Mouse (Mus musculus): ENCODE results near the gene Bdnf. TPM values are rescaled to one million over a fixed set of nuclear protein-coding genes. Genes with fewer than 3 reads are reported as not detected.

Bdnf gene
- polyA plus RNA-seq, 1 experiment = not detected

DNA sequence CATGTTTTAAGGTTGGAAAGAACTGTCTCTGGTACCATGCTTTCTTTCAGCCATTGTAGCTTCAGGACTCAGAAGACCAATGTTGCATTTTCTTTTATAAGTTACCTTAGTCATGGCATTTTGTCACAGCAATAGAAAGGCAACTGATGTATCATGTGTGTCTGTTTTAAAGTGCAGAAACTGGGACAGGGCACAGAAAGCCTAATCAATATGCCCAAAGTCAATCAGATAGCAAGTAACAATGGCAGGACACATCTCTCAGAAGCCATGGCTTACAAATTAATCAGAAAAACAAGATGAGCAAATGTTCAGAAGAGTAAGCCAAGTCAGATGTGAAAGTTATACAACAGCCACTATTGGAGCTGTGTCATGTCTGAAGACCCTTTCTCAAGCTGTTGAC is 73.9 kb downstream of the Bdnf start:
- no peak overlapping the region for H3K27ac ChIP-seq (ENCODE audit: insufficient read depth, low read depth, low read length)
- H3K27me3 ChIP-seq (ENCODE audit: control insufficient read depth, insufficient read depth, low read length) = no peaks in the 10 kb centered on the region
- TF ChIP-seq POLR2A (IDR thresholded peaks at IDR 0.05; ENCODE audit: low read depth, low read length) (no peak), CTCF (IDR thresholded peaks at IDR 0.05; ENCODE audit: extremely low read depth, insufficient read length, insufficient replicate concordance, low read depth, low read length) (no peak)

DNA sequence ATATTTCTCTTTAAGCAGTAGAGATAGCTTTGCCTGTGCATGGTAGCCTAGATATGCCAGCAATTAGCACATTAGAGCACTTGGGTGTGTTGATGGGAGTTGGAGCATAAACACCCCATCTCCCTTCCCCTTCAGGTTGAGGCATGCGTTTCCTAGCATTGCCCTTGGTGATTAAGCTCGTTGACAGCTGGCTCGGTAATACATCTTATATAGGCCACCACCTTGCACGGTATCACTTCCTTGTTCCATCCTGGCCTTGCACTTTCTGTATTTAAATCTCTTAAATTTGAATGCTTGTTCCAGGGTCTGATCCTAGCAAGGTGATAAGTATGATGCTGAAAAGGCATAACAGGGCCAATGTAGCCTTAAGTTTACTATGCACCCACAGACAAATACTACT is 74.3 kb downstream of the Bdnf start:
- TF ChIP-seq CTCF (IDR thresholded peaks at IDR 0.05; ENCODE audit: extremely low read depth, insufficient read length, insufficient replicate concordance, low read depth, low read length) = no peak
- no peak for TF ChIP-seq POLR2A (IDR thresholded peaks at IDR 0.05; ENCODE audit: low read depth, low read length)
- H3K27me3 ChIP-seq (ENCODE audit: control insufficient read depth, insufficient read depth, low read length) = no peaks in the 10 kb centered on the region
- WGBS = 51% methylated on average over 4 of the region's 4 CpGs
- no peak overlapping the region for H3K27ac ChIP-seq (ENCODE audit: insufficient read depth, low read depth, low read length)
- H3K4me1 ChIP-seq (ENCODE audit: control insufficient read depth, insufficient read depth, insufficient read length, low read length) = no peaks in the 10 kb centered on the region
- no peaks in the 10 kb centered on the region for H3K36me3 ChIP-seq (ENCODE audit: control insufficient read depth, insufficient read depth, low read length)
- H3K4me3 ChIP-seq (ENCODE audit: low read depth, low read length) = no peak overlapping the region

More for the DNA sequence above, 73.9 kb downstream of the Bdnf start:
- no peak overlapping the region for H3K4me3 ChIP-seq (ENCODE audit: low read depth, low read length)
- no peaks in the 10 kb centered on the region for H3K36me3 ChIP-seq (ENCODE audit: control insufficient read depth, insufficient read depth, low read length)
- H3K4me1 ChIP-seq (ENCODE audit: control insufficient read depth, insufficient read depth, insufficient read length, low read length) = no peaks in the 10 kb centered on the region

DNA sequence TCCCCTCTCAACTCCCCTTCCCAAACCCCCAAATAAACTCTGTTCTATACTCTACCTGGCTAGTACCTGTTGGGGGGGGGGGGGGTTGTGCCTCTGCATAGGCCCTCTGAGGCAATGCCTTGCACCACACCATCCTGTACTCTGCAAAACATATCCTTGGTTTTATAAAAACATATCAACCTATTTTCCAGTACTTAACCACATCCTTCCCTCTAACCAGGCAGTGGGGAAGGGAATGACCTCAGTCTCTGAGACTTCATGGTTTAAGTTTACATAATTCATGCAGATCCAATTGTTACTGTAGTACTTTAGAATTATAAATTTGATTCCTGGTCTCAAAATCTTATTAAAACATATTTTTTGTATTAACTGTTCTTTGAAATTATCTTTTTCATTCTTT is 75.5 kb downstream of the Bdnf start:
- H3K4me3 ChIP-seq (ENCODE audit: low read depth, low read length) = no peak overlapping the region
- TF ChIP-seq CTCF (IDR thresholded peaks at IDR 0.05; ENCODE audit: extremely low read depth, insufficient read length, insufficient replicate concordance, low read depth, low read length) (no peak), POLR2A (IDR thresholded peaks at IDR 0.05; ENCODE audit: low read depth, low read length) (no peak)
- no peak overlapping the region for H3K27ac ChIP-seq (ENCODE audit: insufficient read depth, low read depth, low read length)
- H3K27me3 ChIP-seq (ENCODE audit: control insufficient read depth, insufficient read depth, low read length) = no peaks in the 10 kb centered on the region
- no peaks in the 10 kb centered on the region for H3K36me3 ChIP-seq (ENCODE audit: control insufficient read depth, insufficient read depth, low read length)
- H3K4me1 ChIP-seq (ENCODE audit: control insufficient read depth, insufficient read depth, insufficient read length, low read length) = no peaks in the 10 kb centered on the region

DNA sequence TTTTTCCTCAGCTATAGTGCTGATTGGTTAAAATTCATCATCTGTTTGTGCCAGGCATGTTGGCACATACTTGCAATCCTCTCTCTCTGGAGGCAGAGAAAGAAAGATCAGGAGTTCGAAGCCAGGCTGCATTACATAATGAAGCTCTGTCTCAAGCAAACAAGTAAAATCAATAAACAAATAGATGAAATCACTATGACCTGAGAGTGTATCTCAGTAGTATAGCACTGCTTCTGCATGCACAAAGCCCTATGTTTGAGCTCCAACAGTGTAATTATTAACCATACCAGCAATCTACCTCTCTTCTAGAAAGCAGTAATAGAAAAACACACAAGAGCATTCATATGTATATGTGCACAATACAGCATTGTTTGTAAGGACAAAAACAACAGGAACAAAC is 76.0 kb downstream of the Bdnf start:
- Histone ChIP-seq H3K27ac (ENCODE audit: insufficient read depth, low read depth, low read length) (no peak overlapping the region), H3K36me3 (ENCODE audit: control insufficient read depth, insufficient read depth, low read length) (no peaks in the 10 kb centered on the region), H3K27me3 (ENCODE audit: control insufficient read depth, insufficient read depth, low read length) (no peaks in the 10 kb centered on the region), H3K4me3 (ENCODE audit: low read depth, low read length) (no peak overlapping the region), H3K4me1 (ENCODE audit: control insufficient read depth, insufficient read depth, insufficient read length, low read length) (no peaks in the 10 kb centered on the region)
- 25% methylated on average over 1 of the region's 1 CpGs for WGBS
- TF ChIP-seq CTCF (IDR thresholded peaks at IDR 0.05; ENCODE audit: extremely low read depth, insufficient read length, insufficient replicate concordance, low read depth, low read length) (no peak), POLR2A (IDR thresholded peaks at IDR 0.05; ENCODE audit: low read depth, low read length) (no peak)

DNA sequence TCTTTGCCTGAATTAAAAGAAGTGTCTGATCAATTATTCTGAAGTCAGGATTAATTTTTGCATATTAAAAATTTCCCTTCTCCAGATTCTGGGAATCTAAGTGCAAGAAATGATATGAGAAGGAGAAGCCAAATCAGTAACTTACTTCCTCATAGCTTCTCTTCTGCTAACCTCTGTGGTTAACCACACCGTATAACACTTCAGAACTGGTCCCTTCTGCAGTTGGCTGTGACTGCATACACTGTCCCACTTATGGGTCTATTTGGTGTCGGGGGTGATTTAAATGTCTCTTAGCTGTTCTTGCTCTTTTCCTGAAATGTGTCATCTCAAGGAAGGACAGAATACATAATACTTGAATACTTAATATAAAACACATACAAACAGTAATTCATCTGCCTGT is 81.8 kb downstream of the Bdnf start:
- no peak overlapping the region for H3K27ac ChIP-seq (ENCODE audit: insufficient read depth, low read depth, low read length)
- H3K27me3 ChIP-seq (ENCODE audit: control insufficient read depth, insufficient read depth, low read length) = no peaks in the 10 kb centered on the region
- no peaks in the 10 kb centered on the region for H3K36me3 ChIP-seq (ENCODE audit: control insufficient read depth, insufficient read depth, low read length)
- no peak overlapping the region for H3K4me3 ChIP-seq (ENCODE audit: low read depth, low read length)
- WGBS = 66% methylated on average over 2 of the region's 2 CpGs
- H3K4me1 ChIP-seq (ENCODE audit: control insufficient read depth, insufficient read depth, insufficient read length, low read length) = no peaks in the 10 kb centered on the region
- TF ChIP-seq POLR2A (IDR thresholded peaks at IDR 0.05; ENCODE audit: low read depth, low read length) = no peak
- no peak for TF ChIP-seq CTCF (IDR thresholded peaks at IDR 0.05; ENCODE audit: extremely low read depth, insufficient read length, insufficient replicate concordance, low read depth, low read length)

DNA sequence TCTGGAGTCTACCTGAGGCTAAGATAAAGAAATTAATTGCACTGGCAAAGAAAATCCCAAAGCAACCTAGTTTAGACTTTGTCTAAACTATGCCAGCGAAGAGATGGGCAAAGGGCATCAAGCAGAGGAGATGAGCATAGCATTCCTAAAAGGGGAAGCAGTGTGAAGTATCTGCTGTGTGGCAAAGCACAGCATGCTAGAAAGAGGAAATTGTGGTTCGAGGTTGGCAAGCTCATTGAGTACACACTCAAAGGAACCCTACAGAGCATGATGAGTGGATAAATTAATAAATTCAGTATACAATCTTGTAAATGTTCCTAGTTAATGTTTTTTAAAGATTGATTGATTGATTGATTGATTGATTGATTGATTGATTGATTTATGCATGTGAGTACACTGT is 92.3 kb downstream of the Bdnf start:
- H3K27me3 ChIP-seq (ENCODE audit: control insufficient read depth, insufficient read depth, low read length) = no peaks in the 10 kb centered on the region
- H3K4me3 ChIP-seq (ENCODE audit: low read depth, low read length) = no peak overlapping the region
- TF ChIP-seq CTCF (IDR thresholded peaks at IDR 0.05; ENCODE audit: extremely low read depth, insufficient read length, insufficient replicate concordance, low read depth, low read length) = no peak
- TF ChIP-seq POLR2A (IDR thresholded peaks at IDR 0.05; ENCODE audit: low read depth, low read length) = no peak
- H3K4me1 ChIP-seq (ENCODE audit: control insufficient read depth, insufficient read depth, insufficient read length, low read length) = no peaks in the 10 kb centered on the region
- H3K27ac ChIP-seq (ENCODE audit: insufficient read depth, low read depth, low read length) = no peak overlapping the region
- WGBS = 76% methylated on average over 2 of the region's 2 CpGs
- no peaks in the 10 kb centered on the region for H3K36me3 ChIP-seq (ENCODE audit: control insufficient read depth, insufficient read depth, low read length)

DNA sequence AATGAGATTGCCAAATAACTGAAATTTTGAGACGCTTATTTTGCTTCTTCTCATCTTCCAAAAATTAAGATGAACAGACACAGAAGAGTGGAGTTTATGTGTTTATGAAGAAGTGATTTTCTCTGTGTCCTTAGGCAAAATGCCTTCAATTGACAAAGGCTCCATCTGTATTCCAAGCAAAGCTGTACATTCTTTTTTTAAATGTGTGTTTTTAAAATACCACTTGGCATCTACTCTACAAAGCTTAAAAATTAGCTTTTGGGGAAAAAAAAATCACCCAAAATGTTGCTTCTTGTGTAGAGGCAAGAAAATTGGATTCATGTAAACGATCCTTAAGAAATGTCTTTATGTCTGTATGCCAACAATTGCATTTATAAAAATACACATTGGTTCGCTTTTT is 94.3 kb downstream of the Bdnf start:
- H3K4me1 ChIP-seq (ENCODE audit: control insufficient read depth, insufficient read depth, insufficient read length, low read length) = no peaks in the 10 kb centered on the region
- H3K27me3 ChIP-seq (ENCODE audit: control insufficient read depth, insufficient read depth, low read length) = no peaks in the 10 kb centered on the region
- H3K4me3 ChIP-seq (ENCODE audit: low read depth, low read length) = no peak overlapping the region
- H3K27ac ChIP-seq (ENCODE audit: insufficient read depth, low read depth, low read length) = no peak overlapping the region
- whole genome bisulfite sequencing = 86% methylated on average over 3 of the region's 3 CpGs
- H3K36me3 ChIP-seq (ENCODE audit: control insufficient read depth, insufficient read depth, low read length) = no peaks in the 10 kb centered on the region
- no peak for TF ChIP-seq CTCF (IDR thresholded peaks at IDR 0.05; ENCODE audit: extremely low read depth, insufficient read length, insufficient replicate concordance, low read depth, low read length)

DNA sequence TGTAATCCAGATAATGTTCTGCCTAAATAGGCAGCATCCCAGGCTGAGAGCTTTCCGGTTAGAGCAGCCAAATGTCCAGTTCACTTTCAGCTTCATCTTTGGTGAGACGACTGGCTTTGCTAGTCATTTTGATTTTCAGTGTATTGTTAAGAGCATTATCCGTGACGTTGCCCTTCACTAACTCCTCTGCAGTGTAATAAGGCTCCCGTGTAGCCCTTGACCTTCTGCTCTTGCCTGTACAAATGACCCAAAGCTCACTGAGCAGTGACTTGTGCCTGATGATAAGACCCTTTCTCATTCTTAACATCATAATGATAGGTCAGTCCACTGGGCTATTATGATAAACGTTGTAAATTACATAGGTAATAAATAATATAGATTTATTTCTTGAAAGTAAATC is 101.9 kb downstream of the Bdnf start:
- no peaks in the 10 kb centered on the region for H3K27me3 ChIP-seq (ENCODE audit: control insufficient read depth, insufficient read depth, low read length)
- no peak overlapping the region for H3K27ac ChIP-seq (ENCODE audit: insufficient read depth, low read depth, low read length)
- WGBS = 67% methylated on average over 6 of the region's 6 CpGs
- H3K36me3 ChIP-seq (ENCODE audit: control insufficient read depth, insufficient read depth, low read length) = no peaks in the 10 kb centered on the region
- no peaks in the 10 kb centered on the region for H3K4me1 ChIP-seq (ENCODE audit: control insufficient read depth, insufficient read depth, insufficient read length, low read length)
- TF ChIP-seq CTCF (IDR thresholded peaks at IDR 0.05; ENCODE audit: extremely low read depth, insufficient read length, insufficient replicate concordance, low read depth, low read length) (no peak), POLR2A (IDR thresholded peaks at IDR 0.05; ENCODE audit: low read depth, low read length) (no peak)
- no peak overlapping the region for H3K4me3 ChIP-seq (ENCODE audit: low read depth, low read length)

Other genes with a start within 250 kb of the Bdnf start
- gene Lin7c, start 216.2 kb downstream of the Bdnf start, polyA plus RNA-seq (2012; rRNA removed) = 2.0 and 3.8 TPM in 2 replicates
- gene Lgr4, start 242.9 kb downstream of the Bdnf start, polyA plus RNA-seq (2012; rRNA removed) = 12.0 and 51.4 TPM in 2 replicates

Measured in small intestine, adult 2 months (tissue).